Mouse (Mus musculus): ENCODE data around the gene Msi2.

GRCm38 (mm10) chr11:88713479-88713878, 4.8 kb downstream of the Msi2 start:
- TF ChIP-seq CTCF (IDR thresholded peaks at IDR 0.05; ENCODE audit: low read depth, low read length) (no peak), POLR2A (IDR thresholded peaks at IDR 0.05; ENCODE audit: extremely low read depth, insufficient read depth, low read length) (no peak)
